Mouse (Mus musculus) hematopoietic stem cell, adult 5-6 weeks (primary cell): ENCODE data around the gene Pou5f1. TPM values are rescaled to one million over a fixed set of nuclear protein-coding genes. Genes with fewer than 3 reads are reported as not detected.

Experiments
- ATAC-seq, 2 experiments: fragments of 125-278 bp in 1 of 2; replicated peaks in 1 of 2; 2 replicates each; pipeline ENCODE4 v1.8.0; 2016 to 2017; ENCODE audit warnings: inconsistent platforms in 2 of 2, mild to moderate bottlenecking in 2 of 2, moderate number of reproducible peaks in 2 of 2, low read depth in 1 of 2, moderate TSS enrichment in 1 of 2; ENCODE audit not compliant: low FRiP score in 2 of 2, poor library complexity in 2 of 2, severe bottlenecking in 2 of 2, insufficient read depth in 1 of 2, low TSS enrichment in 1 of 2
- total RNA-seq: library from RNA; stranded (forward); fragments of 172-1452, 232-1000 nt; gene quantifications from 2 replicates; pipeline ENCODE4 v1.2.3, GENCODE M21; 2017

Pou5f1 gene
- total RNA-seq, 1 experiment from 2014 or later = 0.45 TPM

- ATAC-seq = no peak
Observed at GRCm38 (mm10) chr17:35542761-35543411, 37.1 kb downstream of the Pou5f1 start.

- ATAC-seq = no peak
Observed at GRCm38 (mm10) chr17:35543412-35543861, 37.6 kb downstream of the Pou5f1 start.

- no peak for ATAC-seq
Observed at GRCm38 (mm10) chr17:35544001-35544400, 38.2 kb downstream of the Pou5f1 start.

GRCm38 (mm10) chr17:35544680-35545079, 38.9 kb downstream of the Pou5f1 start:
- ATAC-seq = peak; percentile 55; a peak in 1 of 4 replicates

- no peak for ATAC-seq
Observed at GRCm38 (mm10) chr17:35547465-35547864, 41.6 kb downstream of the Pou5f1 start.

GRCm38 (mm10) chr17:35548636-35549035, 42.8 kb downstream of the Pou5f1 start:
- ATAC-seq = no peak

GRCm38 (mm10) chr17:35549437-35550142, 43.8 kb downstream of the Pou5f1 start:
- ATAC-seq = no peak

- no peak for ATAC-seq
Observed at GRCm38 (mm10) chr17:35550143-35550494, 44.3 kb downstream of the Pou5f1 start.

GRCm38 (mm10) chr17:35550871-35551270, 45.1 kb downstream of the Pou5f1 start:
- ATAC-seq = no peak

GRCm38 (mm10) chr17:35551881-35552414, 46.1 kb downstream of the Pou5f1 start, which contains the start of gene Cdsn:
TSS of gene Cdsn (plus strand) at chr17:35552128.
- ATAC-seq = no peak

- no peak for ATAC-seq
Observed at GRCm38 (mm10) chr17:35554321-35554720, 48.5 kb downstream of the Pou5f1 start.

GRCm38 (mm10) chr17:35554761-35555397, 49.1 kb downstream of the Pou5f1 start:
- ATAC-seq = no peak

GRCm38 (mm10) chr17:35556186-35556765, 50.5 kb downstream of the Pou5f1 start:
- ATAC-seq = no peak

GRCm38 (mm10) chr17:35556812-35557211, 51.0 kb downstream of the Pou5f1 start:
- peak; percentile 53 to 71 for ATAC-seq

- ATAC-seq = no peak
Observed at GRCm38 (mm10) chr17:35557351-35557750, 51.5 kb downstream of the Pou5f1 start.

GRCm38 (mm10) chr17:35558216-35558615, 52.4 kb downstream of the Pou5f1 start:
- no peak for ATAC-seq
